ENCODE assay signal across 14 mouse cellular contexts in the genomic region with DNA sequence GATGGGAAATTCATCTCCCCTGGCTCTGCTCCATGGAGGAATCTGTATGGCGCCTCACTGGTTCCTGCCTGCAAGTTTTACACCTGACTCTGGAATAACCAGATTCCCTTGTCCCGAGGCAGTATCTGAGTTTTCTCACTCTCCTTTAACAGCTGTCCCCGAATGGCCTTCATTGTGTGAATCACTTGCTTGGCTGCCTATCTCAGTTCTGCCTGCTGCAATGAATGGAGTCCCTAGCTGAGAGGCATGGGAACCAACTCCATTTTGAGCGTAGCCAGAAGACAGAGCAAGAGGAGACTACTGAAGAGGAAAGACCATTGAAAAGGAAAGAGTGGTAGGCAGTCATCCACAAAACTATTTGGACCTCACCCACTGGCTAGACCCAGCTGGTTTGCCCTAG.
"Had no signal": no experiment of that assay in that cellular context is flagged by ENCODE, and none has a peak within 500 bp of the region (broad histone marks: within the 10 kb centered on the region; RNA-seq: fewer than 3 reads in every experiment).

No protein-coding gene starts in this region.

- DNase-seq: kidney, postnatal 10 days; kidney, postnatal 36 days; layer of hippocampus, postnatal 36 days; liver, embryonic 13.5 days; lung, adult 2 months; lung, postnatal 14 days; lung, postnatal 4 days; midbrain, embryonic 14.5 days; right cerebral cortex, postnatal 4 days; thymus, adult 2 months; thymus, postnatal 14 days; thymus, postnatal 4 days had no signal

- H3K4me3 ChIP-seq: left cerebral cortex, adult 2 months; liver, embryonic 13.5 days had no signal

- H3K27ac ChIP-seq: left cerebral cortex, adult 2 months; liver, embryonic 13.5 days; stomach, postnatal 0 days had no signal
